Mouse (Mus musculus) liver, embryonic 14.5 days (tissue): ENCODE results near the gene Gng8.

Experiments used
- CTCF ChIP-seq: IDR thresholded peaks from 2 replicates; pipeline ENCODE4 v1.5.1; 2016; ENCODE audit warnings: antibody characterized with exemption, low read depth, control low read depth
- EP300 ChIP-seq: IDR thresholded peaks from 2 replicates; pipeline ENCODE4 v1.6.1; 2016; ENCODE audit warnings: antibody characterized with exemption, low read depth

GRCm38 (mm10) chr7:16942861-16943260 is 51.3 kb downstream of the Gng8 start:
- TF ChIP-seq CTCF: no peak
- TF ChIP-seq EP300: no peak
